Mouse (Mus musculus): ENCODE data around the gene Lrtm1.

DNA sequence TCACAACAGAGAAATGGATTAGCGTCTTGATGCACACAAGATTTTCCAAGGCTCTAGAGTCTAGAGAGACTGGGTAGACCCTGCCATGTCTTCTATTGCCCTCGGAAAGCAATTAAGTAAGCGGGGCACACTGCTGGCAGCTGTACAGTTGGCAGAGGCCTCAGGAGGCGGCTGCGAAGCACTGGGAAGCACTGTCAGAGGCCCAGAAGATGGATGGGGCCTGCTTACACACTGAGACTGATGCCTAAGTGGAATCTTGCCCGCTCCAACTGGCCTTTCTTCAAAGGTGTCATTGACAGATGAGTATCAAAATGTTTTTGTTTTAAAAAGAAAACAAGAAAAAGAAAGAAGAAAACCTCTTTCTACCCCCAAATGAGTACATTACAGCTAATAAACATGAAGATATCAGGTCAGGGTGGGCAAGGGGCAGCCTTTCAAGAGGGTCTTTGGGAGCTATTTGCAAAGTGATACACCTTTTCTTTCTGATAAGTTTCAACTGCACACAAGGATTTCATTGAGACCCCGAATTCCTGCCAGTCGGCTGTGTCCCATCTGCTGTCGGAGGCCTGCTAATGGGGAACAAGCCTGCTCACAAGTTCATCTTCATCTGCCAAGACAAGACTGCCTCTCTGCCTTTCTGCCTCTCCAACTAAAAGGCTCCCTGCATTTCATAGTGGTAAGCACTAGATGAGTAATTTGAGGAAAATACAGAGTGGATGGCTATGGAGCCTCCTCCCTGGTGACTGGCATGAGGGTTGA is 22.8 kb downstream of the Lrtm1 start:
- TF ChIP-seq MAFK (IDR thresholded peaks at IDR 0.05; ENCODE audit: insufficient read depth, low read depth, low read length) (no peak), ZNF384 (IDR thresholded peaks at IDR 0.05; ENCODE audit: low read depth, low read length) (no peak), CHD2 (IDR thresholded peaks at IDR 0.05; ENCODE audit: low read depth, low read length) (no peak)
